Mouse (Mus musculus) kidney, adult 2 months (tissue): ENCODE data around the gene Lpp. TPM values are rescaled to one million over a fixed set of nuclear protein-coding genes. Genes with fewer than 3 reads are reported as not detected.

Experiments
- DNase-seq: peaks from one replicate; pipeline ENCODE4 v3.0.0; 2021
- H3K27ac ChIP-seq: fragments of 200-500 bp; 2 replicates; pipeline ENCODE4 v1.5.1; 2012; ENCODE audit warnings: low read depth, low read length, control low read depth, inconsistent platforms; ENCODE audit not compliant: insufficient read depth
- H3K27me3 ChIP-seq: fragments of 200-500 bp; replicated peaks from 2 replicates; pipeline ENCODE4 v1.6.1; 2012; ENCODE audit warnings: mild to moderate bottlenecking, moderate library complexity, low read length, inconsistent platforms; ENCODE audit not compliant: control insufficient read depth, insufficient read depth
- H3K36me3 ChIP-seq: fragments of 200-500 bp; 2 replicates; pipeline ENCODE4 v1.6.1; 2012; ENCODE audit warnings: mild to moderate bottlenecking, moderate library complexity, low read length, inconsistent platforms; ENCODE audit not compliant: control insufficient read depth, insufficient read depth
- H3K4me1 ChIP-seq: fragments of 200-500 bp; 2 replicates; pipeline ENCODE4 v1.6.1; 2011; ENCODE audit warnings: low read length; ENCODE audit not compliant: control insufficient read depth, insufficient read depth
- H3K4me3 ChIP-seq: fragments of 200-500 bp; 2 replicates; pipeline ENCODE4 v1.5.1; 2011; ENCODE audit warnings: mild to moderate bottlenecking, low read depth, low read length, control low read depth; ENCODE audit not compliant: insufficient read depth
- CTCF ChIP-seq: fragments of 200-500 bp; conservative IDR thresholded peaks from 2 replicates; pipeline ENCODE4 v1.5.1; 2011; ENCODE audit warnings: low read depth, mild to moderate bottlenecking, control low read depth, low read length, moderate library complexity, mixed read lengths; ENCODE audit not compliant: insufficient read depth, insufficient read length
- POLR2A ChIP-seq: fragments of 200-500 bp; IDR thresholded peaks from one replicate; pipeline ENCODE4 v1.6.1; 2011; ENCODE audit warnings: low read depth, low read length, control low read depth
- WGBS: fragments of 180-500 bp; shearing (Covaris S2); methylation state at CpG from one replicate; pipeline ENCODE4 v1.1.7; 2018; 5-methylcytosine and 5-hydroxymethylcytosine counted together
- polyA plus RNA-seq: library from polyadenylated mRNA; depleted of rRNA; stranded (reverse); fragments of >200 nt; gene quantifications from 2 replicates; pipeline ENCODE4 v1.2.3, GENCODE M21; 2012

Gene Lpp
- polyA plus RNA-seq, 1 experiment = 15.9 TPM

GRCm38 (mm10) chr16:24839018-24839417 lies 445.7 kb downstream of the Lpp start:
- no peak for DNase-seq
- Histone ChIP-seq H3K4me3 (no peak overlapping the region), H3K27ac (no peak overlapping the region), H3K27me3 (no peaks in the 10 kb centered on the region), H3K36me3 (no peaks in the 10 kb centered on the region), H3K4me1 (no peaks in the 10 kb centered on the region)
- WGBS = 96% methylated on average over 1 of the region's 1 CpGs
- TF ChIP-seq POLR2A (no peak), CTCF (no peak)

GRCm38 (mm10) chr16:24840073-24840472 lies 446.8 kb downstream of the Lpp start:
- H3K27ac ChIP-seq = no peak overlapping the region
- no peak for DNase-seq
- 91% methylated on average over 5 of the region's 5 CpGs for WGBS
- H3K4me1 ChIP-seq = no peaks in the 10 kb centered on the region
- no peak for TF ChIP-seq CTCF
- no peak for TF ChIP-seq POLR2A
- no peaks in the 10 kb centered on the region for H3K36me3 ChIP-seq
- H3K4me3 ChIP-seq = no peak overlapping the region
- no peaks in the 10 kb centered on the region for H3K27me3 ChIP-seq

- Histone ChIP-seq H3K36me3 (no peaks in the 10 kb centered on the region), H3K4me1 (no peaks in the 10 kb centered on the region), H3K27me3 (no peaks in the 10 kb centered on the region), H3K27ac (no peak overlapping the region), H3K4me3 (no peak overlapping the region)
- peak; percentile 82 for DNase-seq
- 34% methylated on average over 1 of the region's 1 CpGs for WGBS
- TF ChIP-seq POLR2A = no peak
- no peak for TF ChIP-seq CTCF
Observed at GRCm38 (mm10) chr16:24846141-24846540, 452.8 kb downstream of the Lpp start.

- no peak overlapping the region for H3K27ac ChIP-seq
- 87% methylated on average over 9 of the region's 9 CpGs for WGBS
- no peaks in the 10 kb centered on the region for H3K27me3 ChIP-seq
- TF ChIP-seq POLR2A (no peak), CTCF (no peak)
- DNase-seq = no peak
- no peaks in the 10 kb centered on the region for H3K36me3 ChIP-seq
- H3K4me3 ChIP-seq = no peak overlapping the region
- no peaks in the 10 kb centered on the region for H3K4me1 ChIP-seq
Observed at GRCm38 (mm10) chr16:24859509-24860140, 466.3 kb downstream of the Lpp start.

GRCm38 (mm10) chr16:24860445-24860844 lies 467.1 kb downstream of the Lpp start:
- Histone ChIP-seq H3K4me3 (no peak overlapping the region), H3K4me1 (no peaks in the 10 kb centered on the region), H3K27ac (no peak overlapping the region), H3K27me3 (no peaks in the 10 kb centered on the region), H3K36me3 (no peaks in the 10 kb centered on the region)
- WGBS = 68% methylated on average over 7 of the region's 7 CpGs
- TF ChIP-seq POLR2A (no peak), CTCF (no peak)
- peak; percentile 30 for DNase-seq

GRCm38 (mm10) chr16:24861374-24861773 lies 468.1 kb downstream of the Lpp start:
- TF ChIP-seq CTCF (no peak), POLR2A (no peak)
- no peak for DNase-seq
- H3K4me1 ChIP-seq = peaks cover 1% of the 10 kb centered on the region; the same call in 1 of the 2 replicates
- H3K36me3 ChIP-seq = no peaks in the 10 kb centered on the region
- H3K4me3 ChIP-seq = no peak overlapping the region
- WGBS = 84% methylated on average over 5 of the region's 5 CpGs
- no peak overlapping the region for H3K27ac ChIP-seq
- H3K27me3 ChIP-seq = no peaks in the 10 kb centered on the region

GRCm38 (mm10) chr16:24874235-24874634 lies 480.9 kb downstream of the Lpp start:
- TF ChIP-seq POLR2A (no peak), CTCF (no peak)
- H3K27me3 ChIP-seq = no peaks in the 10 kb centered on the region
- peaks cover 4% of the 10 kb centered on the region; the same call in 1 of the 2 replicates for H3K4me1 ChIP-seq
- no peak overlapping the region for H3K4me3 ChIP-seq
- no peak overlapping the region for H3K27ac ChIP-seq
- peak; percentile 72 for DNase-seq
- WGBS = 66% methylated on average over 4 of the region's 4 CpGs
- no peaks in the 10 kb centered on the region for H3K36me3 ChIP-seq

- no peak overlapping the region for H3K27ac ChIP-seq
- peaks cover 8% of the 10 kb centered on the region; the same call in 1 of the 2 replicates for H3K4me1 ChIP-seq
- H3K4me3 ChIP-seq = no peak overlapping the region
- H3K27me3 ChIP-seq = no peaks in the 10 kb centered on the region
- H3K36me3 ChIP-seq = no peaks in the 10 kb centered on the region
- TF ChIP-seq CTCF (no peak), POLR2A (no peak)
- WGBS = 100% methylated on average over 1 of the region's 1 CpGs
- DNase-seq = no peak
Observed at GRCm38 (mm10) chr16:24875661-24876060, 482.4 kb downstream of the Lpp start.
